Mouse (Mus musculus) 3134 (cell line): ENCODE measurements at regions not wholly inside any gene's neighbourhood (a gene's known extent, or its start where the extent isn't known, plus 50 kb on each side); places are given as distances from the start of the nearest gene placed in this dataset.

Source experiments
- DNase-seq: peaks from one replicate; pipeline ENCODE4 v3.0.0-alpha.2; 2011; ENCODE audit warnings: low spot score; ENCODE audit not compliant: insufficient read length; ENCODE audit errors: extremely low read depth

DNA sequence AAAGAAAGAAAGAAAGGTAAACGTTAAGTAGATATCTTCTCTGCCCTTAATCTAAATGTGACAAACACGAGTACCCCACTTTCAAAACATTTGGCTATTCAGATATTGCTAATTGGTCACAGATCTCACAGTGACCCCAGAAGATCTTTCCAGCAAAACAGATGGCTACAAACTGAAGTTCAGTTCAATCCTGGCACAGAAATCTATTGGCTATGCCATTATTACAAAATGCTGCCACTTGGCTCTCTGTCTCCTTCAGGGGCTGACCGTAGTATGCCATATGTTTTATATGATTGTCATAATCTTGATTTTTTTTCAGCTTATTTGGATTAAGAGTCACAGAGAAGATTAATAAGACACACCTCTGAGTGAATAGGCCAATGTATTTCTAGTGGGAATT, 873.2 kb downstream of the Slc22a22 start:
- DNase-seq: no peak

DNA sequence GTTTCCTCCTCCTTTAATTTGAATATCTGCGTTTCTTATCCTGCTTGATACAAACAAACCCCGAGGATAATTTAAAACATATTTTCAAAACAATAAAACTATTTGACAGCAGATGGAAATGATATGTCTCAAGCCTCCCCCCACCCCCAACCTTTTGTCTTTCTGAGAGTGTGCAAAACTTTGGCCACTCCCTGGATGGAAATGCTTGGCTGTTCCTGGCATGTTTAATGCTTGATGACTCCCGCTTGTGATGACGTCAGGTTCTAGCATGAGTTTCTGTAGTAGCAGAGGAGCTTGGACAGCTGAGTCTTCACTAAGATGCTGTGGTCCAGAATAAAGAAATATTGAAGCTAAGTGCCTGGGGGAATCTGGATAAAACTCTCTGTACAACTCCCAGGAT, 884.8 kb downstream of the Slc22a22 start:
- DNase-seq: no peak

- no peak for DNase-seq
These were observed 896.5 kb downstream of the Slc22a22 start for GRCm38 (mm10) chr15:56580745-56581515.

- DNase-seq: no peak
These were observed 914.2 kb downstream of the Slc22a22 start for GRCm38 (mm10) chr15:56563192-56563591.

DNA sequence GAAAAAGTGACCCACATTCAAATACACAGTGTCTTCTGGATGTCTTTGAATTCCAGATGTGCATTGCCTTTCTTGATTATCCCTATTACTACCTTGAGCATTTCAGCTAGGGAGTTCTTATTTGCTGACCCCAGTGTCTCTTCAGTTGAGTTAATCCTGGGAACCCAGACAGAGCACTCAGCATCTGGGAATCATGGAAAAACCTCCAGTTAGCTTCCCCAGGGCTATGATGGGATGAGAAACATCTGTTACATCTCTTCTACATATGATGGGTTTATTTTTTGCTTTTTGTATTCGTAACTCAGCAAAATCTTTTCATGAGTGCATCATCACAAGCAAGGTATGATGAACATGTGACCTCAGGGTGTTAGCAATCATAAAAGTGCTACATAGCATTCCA, 914.6 kb downstream of the Slc22a22 start:
- DNase-seq: no peak

GRCm38 (mm10) chr15:56562143-56562542, 915.3 kb downstream of the Slc22a22 start:
- no peak for DNase-seq

GRCm38 (mm10) chr15:56554386-56554785, 923.0 kb downstream of the Slc22a22 start:
- no peak for DNase-seq

GRCm38 (mm10) chr15:56553851-56554250, 923.6 kb downstream of the Slc22a22 start:
- no peak for DNase-seq

DNA sequence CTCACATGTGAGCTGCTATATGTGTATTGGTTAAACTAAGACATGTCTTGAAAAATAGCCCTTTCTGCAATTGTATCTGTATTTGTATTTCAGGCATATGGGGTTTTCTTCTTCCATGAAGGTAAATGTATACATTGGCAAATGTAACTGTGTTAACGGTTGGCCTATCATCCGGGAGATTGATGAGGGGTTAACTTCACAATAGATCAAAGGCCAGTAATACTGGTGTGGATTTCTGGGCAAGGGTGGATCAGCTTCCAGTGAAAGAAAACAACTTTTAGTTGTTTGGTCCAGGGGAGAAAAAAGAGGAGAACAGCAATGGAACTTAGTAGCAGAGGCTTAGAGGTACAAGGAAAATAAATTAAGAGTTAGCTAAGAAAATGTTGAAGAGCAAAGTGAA, 945.9 kb downstream of the Slc22a22 start:
- no peak for DNase-seq

DNA sequence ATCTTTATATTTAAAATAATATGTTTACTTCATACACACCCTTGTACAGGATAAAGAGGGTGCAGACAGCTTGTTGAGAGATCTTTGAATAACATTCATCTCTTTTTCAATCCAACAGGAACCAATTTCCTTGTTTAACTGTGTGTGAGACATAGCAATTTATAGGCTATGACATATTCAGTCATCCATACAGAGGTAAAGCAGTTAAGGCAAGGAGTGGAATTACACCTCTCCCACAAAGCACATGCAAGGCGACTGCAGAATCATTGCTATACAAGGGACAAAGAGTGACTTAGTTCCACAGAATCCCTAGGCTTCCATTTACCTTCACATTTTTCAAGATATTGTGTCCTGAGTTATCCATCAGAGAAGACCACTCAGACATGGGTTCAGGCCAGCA, 959.0 kb downstream of the Slc22a22 start:
- no peak for DNase-seq

DNA sequence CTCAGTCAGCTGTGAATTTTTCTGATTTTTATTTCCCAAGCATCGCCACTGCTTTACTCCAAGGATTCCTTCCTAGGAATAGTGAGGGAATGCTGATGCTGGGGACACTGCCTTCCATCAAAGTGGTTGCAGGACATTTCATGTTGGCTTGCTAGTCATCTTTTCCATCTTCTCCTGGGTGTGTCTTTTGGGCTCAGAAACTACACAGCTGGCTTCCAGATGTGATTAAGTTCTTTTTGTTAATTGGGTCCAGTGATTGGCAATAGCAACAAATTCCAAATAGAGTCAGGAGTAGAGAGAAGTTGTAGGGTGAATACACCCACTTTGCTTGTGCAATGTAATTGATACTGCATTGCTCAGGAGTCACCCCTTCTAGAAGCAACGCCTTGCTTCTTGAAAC, 961.3 kb downstream of the Slc22a22 start:
- no peak for DNase-seq

DNA sequence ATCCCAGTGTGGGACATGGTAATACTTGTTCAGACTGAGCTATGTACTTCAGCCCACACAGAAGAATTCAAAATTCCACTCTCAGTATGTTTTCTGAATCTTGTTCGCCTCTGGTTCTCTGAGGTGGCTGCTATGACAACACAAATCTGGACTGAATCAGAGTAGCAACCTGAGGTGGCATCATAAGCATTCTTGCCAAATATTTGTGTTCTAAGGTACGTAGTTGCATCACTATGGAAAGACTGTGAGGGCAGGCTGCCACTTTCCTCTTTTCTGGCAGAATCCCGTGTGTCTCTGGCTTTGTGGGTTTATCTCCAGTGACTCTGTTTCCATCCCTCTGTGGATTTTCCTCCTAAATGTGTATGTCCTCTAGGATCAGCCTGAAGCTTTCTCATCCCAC, 978.7 kb downstream of the Slc22a22 start:
- no peak for DNase-seq

DNA sequence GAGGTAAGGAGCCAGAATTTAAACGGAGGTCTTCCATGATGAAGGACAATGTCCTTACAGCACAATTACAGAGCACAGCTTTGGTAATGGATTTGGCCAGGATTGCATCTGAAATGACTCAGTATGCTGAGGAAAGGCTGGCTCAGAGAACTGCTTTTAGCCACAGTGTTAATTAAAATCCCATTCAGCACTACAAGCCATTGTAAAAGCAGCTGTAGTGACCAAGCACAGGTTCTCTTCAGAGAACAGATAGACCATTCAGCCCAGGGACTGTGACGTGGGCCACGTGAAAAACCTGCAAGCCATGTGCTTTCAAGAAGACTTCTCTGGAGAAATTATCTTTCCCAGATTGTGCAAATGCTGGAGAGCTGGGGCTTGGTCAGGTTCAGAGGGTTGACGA, 979.7 kb downstream of the Slc22a22 start:
- DNase-seq: no peak

DNA sequence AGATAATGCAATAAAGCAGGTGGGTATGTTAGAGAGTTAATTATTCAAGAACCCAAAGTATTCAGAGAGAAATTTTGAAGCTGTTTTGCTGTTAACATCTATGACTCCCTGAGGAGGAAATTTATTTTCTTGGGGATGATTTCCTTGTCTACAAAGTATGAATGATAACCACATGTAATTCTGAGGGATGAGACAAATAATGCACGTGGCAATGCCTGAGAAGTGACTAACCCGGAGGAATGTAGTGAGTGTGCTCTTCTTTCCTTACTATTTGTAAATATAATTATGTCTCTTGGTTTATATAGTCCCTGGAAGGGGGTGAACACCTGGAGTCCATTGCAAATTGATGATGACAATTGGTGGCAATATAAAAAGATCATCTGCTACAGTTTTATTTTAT, 981.1 kb downstream of the Slc22a22 start:
- no peak for DNase-seq

GRCm38 (mm10) chr15:56485931-56486330, 991.5 kb downstream of the Slc22a22 start:
- no peak for DNase-seq

GRCm38 (mm10) chr15:56484693-56485092, 992.7 kb downstream of the Slc22a22 start:
- DNase-seq: no peak

- no peak for DNase-seq
These were observed 997.7 kb downstream of the Slc22a22 start for GRCm38 (mm10) chr15:56479682-56480081.

GRCm38 (mm10) chr15:56479015-56479414, 998.4 kb downstream of the Slc22a22 start:
- no peak for DNase-seq

- no peak for DNase-seq
These were observed 1003.7 kb downstream of the Slc22a22 start for GRCm38 (mm10) chr15:56473679-56474078.

DNA sequence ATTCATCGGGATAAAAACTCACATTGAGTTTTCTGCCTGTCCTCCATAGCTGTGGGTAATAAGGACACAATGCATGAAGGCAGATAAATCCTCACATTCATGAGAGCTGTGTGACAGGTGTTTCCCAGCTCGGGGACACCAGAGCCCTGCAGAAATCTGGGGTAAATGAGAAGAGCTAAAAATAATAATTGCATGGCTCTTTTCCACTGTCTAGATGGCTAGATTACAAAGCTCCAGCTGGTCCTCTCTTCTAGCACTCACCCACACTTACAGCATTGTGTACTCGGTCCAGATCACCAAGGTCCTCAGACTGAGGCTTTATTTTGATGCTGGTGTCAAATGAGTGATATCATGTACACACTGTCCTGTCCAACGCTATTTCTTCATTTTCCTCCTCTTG, 1025.5 kb downstream of the Slc22a22 start:
- DNase-seq: no peak

GRCm38 (mm10) chr15:56448015-56448645, 1029.3 kb downstream of the Slc22a22 start:
- DNase-seq: no peak

DNA sequence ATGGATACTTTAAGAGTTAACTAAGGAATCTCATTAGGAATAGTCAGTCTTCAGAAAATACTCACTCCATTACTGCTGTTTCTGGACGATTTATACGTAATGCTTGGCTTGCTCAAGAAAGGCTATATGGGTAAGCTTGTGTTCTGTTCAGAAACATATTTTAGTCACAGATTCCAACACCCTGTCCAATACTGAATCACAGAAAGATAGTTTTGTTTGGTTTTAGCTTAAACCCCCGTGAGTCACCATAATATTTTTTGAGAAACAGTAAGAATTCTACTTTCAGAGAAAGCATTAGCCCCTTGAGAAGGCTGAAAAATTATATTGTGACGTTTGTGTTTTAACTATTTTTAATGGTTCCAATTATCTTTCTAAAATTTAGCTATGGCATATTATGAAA, 1037.3 kb downstream of the Slc22a22 start:
- DNase-seq: no peak
